Mouse (Mus musculus): Measurements from ENCODE around the gene Dlg2.

Dlg2 gene

DNA sequence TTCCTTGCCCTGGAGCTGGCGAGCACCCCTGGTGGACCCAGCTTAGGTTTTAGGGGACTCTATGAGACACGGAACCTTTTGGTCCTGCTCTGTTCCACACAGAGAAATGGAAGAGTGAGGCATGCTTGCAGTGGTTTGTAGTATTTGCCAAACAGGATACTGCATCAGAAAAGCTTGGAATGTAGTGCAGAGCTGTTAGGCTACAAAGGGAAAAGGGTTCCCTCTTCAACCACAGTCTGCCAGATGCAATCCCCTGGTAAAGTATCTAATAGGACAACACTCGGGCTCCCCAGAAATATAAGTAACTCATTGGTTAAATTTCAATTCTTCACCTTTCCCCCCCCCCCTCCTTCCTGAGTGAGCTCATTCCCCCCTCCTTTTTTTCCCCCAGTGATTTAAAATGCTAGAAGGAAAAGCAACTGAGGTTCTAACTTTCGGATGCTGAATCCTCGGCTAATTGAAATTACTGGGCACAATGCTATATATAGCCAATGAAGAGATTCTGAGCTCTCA, 613.9 kb downstream of the Dlg2 start:
- DNase-seq (ENCODE audit: low spot score) = no peak

DNA sequence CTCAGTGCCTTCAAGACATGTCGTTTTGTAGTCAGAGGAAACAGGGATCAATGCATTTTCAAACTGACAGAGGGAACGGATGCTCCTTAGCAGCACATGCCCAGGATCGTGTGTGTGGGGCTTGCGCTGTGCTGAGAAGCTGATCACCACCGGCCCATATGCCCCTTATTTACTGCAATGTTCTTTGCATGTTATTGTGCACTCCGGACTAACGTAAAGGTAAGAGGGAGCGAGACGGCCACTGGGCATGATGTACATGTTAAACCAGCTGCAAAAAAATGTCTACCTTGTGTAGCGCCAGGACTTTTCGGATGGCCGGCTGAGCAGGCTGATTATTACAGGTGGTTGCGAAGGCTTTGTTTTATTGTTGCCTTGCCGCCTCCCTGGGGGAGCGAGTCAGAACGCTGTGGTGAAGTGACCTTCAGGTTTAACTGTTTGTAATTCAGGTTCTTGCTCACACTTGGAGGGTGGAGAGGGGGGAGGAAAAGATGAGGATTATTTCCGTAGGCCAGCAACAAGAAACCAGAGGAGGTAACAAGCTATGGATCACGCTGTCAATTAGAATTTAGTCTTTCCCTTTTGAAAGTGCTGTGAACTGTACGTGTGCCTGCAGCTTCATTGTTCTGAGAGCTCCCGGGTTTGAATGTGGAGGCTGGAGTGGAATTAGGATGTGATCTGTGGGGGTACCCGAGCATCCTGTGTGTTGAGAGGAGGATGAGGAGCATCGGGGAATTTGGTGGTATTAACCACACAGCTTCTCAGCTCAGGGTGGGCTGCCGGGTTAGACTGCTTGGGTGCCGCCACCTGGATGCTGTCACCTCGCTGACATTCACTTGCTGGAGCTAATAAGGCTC, 614.6 kb downstream of the Dlg2 start:
- DNase-seq (ENCODE audit: low spot score) = no peak

DNA sequence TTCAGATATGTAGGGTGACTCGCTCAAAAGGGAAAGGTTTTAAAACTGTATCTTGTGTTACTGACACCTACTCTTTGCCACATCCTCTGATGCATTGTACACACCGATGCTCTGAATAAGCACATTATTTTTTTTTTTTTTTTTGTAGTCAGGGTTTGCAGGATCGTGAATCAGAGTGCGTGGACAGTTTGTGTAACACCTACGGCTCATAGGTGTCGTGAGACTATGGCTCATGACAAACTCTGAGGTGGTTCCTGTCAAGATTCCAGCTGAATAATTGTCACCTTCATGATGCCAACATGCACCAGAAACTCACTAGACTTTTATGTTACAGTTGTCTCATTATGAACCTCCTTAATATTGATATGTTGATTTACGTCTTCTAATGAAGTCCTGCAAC, 620.0 kb downstream of the Dlg2 start:
- no peak for DNase-seq (ENCODE audit: low spot score)

GRCm38 (mm10) chr7:91098521-91098920, 622.0 kb downstream of the Dlg2 start:
- no peak for DNase-seq (ENCODE audit: low spot score)

GRCm38 (mm10) chr7:91109575-91109974, 633.1 kb downstream of the Dlg2 start:
- DNase-seq (ENCODE audit: low spot score) = no peak

GRCm38 (mm10) chr7:91132128-91132527, 655.7 kb downstream of the Dlg2 start:
- no peak for DNase-seq (ENCODE audit: low spot score)

- DNase-seq (ENCODE audit: low spot score) = no peak
Observed at GRCm38 (mm10) chr7:91154096-91154495, 677.6 kb downstream of the Dlg2 start.

- DNase-seq (ENCODE audit: low spot score) = no peak
Observed at GRCm38 (mm10) chr7:91159144-91159543, 682.7 kb downstream of the Dlg2 start.

DNA sequence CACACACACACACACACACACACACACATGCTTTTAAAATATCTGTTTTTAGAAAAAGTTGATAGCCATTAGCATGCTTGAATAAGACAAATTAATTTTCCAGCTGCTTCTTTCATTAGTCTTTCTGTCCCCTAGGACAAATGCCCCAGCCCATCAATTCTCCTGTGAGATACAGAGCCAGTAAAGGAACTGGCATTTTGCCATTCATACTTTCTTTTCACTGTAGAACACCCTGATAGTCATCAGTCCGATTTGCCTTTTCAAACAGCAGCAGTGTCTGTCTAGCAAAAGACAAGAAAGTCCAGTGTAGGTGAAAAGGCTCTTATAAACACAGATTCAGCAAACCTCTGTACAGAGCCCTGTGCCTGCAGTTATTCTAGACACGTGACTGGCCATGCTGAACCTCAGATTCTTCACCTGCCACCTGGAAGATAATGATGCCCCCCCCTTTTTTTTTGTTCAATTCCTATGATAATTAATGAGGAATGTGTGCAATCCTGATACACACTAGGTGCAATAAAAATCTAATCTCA, 685.2 kb downstream of the Dlg2 start:
- no peak for DNase-seq (ENCODE audit: low spot score)

DNA sequence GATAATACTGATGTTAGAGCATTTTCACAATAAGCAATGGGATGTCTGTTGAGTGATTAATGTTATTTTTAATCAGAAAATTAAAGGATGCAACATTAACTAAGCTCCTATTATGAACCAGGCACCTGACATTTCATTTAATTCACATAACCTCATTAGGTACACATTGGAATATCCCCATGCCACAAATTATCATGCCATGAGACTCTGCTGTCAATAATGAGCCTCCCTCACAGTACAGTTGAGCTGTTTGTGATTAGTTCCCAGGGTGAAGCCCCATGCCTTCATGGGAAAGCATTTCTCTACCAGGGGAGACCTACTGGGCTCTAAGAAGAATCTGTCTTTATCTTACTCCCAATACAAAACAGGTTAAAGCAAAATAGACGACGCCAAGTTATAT, 697.1 kb downstream of the Dlg2 start:
- DNase-seq (ENCODE audit: low spot score) = no peak

- no peak for DNase-seq (ENCODE audit: low spot score)
Observed at GRCm38 (mm10) chr7:91188211-91188610, 711.7 kb downstream of the Dlg2 start.

DNA sequence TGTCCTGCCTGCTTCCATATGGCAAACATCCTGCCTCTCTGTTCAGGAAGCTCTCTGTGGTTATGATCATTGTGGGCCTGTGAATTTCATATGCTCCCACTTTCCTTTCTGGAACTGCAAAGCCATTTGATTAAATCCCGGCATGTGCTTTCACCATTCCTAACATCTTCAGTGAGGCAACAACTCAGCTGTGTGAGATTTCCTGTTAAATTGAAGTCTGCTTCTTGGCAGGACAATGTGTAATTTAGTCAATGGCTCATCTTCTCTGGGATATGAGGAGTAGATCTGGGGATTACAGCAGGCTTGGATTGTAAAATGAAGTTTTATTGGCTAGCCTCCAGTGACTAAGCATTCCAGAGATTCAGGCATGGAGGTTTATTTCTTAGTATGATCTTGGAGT, 722.9 kb downstream of the Dlg2 start:
- no peak for DNase-seq (ENCODE audit: low spot score)

GRCm38 (mm10) chr7:91208083-91208852, 731.8 kb downstream of the Dlg2 start:
- DNase-seq (ENCODE audit: low spot score) = no peak

DNA sequence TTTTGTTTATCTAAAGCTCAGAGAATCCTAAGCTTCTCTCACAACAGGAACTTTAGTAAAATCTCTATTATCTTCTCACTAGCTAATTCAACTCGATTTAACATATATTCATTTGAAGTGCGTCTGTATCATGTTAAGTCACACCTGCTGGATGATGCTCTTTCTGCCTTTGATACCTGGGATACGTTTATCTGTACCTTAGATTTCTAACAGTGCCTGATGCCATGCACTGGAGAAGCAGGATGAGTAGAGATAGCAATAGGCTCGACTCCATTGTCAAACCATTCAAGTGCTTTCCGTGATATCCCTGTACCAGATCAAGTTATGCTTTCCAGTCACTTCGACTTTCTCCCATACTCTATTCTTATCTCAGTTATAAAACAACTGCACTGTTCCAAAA, 732.5 kb downstream of the Dlg2 start:
- DNase-seq (ENCODE audit: low spot score) = no peak

DNA sequence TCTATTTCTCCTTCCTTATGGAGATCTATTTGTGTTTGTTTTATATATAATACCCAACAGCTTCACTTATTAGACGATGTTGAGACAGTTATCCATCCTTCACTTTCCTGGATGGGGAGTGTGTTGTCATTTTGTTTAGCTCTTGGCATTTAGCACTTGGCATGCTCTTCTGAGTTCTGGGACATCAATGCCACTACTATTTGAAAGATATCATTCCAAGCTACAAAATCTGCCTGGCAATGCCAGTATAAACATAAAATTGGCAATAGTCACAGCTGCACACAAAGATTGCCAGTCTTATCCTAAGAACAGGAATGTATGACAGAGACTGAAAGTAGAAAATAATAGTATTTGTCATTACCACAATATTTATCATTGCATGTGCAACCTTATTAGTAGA, 735.8 kb downstream of the Dlg2 start:
- no peak for DNase-seq (ENCODE audit: low spot score)

DNA sequence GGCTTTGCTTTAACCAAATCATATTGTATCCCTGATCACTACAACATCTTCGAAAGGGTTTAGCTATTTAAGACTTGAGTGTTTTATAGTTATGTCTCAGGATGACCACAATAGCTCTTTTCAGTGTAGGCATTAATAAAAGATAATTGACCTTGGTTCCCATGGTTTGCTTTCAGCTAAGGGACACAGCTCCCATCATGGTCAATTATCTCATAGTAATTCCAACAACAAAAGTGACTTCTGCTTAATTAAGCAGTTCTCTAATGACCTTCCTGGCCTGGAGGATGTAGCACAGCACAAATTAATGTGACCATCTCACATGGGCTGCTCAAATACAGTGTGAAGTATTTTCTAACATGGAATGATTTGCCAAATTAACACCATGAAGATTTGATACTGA, 738.4 kb downstream of the Dlg2 start:
- no peak for DNase-seq (ENCODE audit: low spot score)

DNA sequence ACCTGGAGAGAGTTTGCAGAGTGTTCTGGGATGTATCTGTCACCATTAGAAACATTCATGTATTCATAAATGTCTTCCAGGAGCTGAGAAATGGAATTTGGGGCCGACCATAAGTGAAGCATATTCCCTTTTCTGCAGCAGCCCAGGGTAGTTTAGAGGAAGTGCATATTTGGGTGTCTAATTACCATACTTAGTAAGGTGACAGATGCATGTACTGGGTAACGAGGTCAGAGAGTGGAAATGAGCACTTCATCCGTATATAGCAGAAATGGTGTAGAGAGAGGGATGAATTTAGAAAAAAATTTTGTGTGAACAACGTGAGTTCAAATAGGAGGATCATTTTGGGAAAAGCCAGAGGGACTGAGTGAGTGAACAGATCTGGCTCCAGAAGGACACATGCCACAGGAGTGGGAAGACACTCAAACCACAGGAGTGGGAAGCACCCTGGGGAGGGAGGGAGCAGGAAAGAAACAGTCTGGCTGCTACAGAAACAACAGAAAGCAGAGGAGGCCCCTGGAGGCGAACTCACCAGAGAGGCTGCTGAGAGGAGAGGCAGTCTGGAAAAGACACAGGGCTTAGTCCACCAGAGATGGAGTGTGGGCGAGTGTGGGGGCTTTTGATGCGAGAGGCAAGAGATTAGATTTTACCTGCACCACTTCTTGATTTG, 742.0 kb downstream of the Dlg2 start:
- DNase-seq (ENCODE audit: low spot score) = no peak

DNA sequence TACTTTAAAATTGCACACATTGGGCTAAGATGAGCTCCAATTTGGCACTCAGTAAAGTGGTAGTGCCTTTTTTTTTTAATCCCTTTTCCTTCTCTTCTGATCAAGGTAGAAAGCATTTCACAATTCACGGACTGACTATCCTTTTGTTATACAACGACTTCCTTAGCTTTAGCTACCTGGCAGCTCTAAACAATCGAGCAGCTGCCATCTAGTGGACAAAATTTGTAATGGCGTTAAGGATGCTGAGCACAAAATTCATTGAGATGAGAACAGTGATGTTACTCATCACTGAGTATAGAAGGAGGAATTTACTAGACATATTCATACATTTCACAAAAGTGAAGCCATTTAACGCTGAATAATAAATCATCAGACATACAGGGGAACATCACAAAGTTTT, 750.0 kb downstream of the Dlg2 start:
- DNase-seq (ENCODE audit: low spot score) = no peak

- DNase-seq (ENCODE audit: low spot score) = no peak
Observed at GRCm38 (mm10) chr7:91241718-91242117, 765.2 kb downstream of the Dlg2 start.

DNA sequence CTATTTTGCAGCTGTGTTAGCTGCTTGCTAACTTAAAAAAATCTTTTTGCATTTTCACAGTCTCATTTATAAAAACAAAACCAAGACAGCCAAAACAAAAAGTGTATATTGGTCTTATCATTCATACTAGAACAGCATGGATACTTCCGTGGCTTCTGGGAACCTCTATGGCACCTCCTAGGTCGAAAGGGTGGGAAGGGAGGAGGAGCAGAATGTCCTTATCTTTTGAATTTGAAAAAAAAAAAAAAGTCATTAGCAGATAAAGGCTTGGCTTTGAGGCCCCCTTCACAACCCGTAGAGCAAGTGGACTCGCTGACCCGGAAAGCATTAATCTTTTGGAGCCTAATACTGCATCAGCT, 785.2 kb downstream of the Dlg2 start:
- DNase-seq (ENCODE audit: low spot score) = no peak

- no peak for DNase-seq (ENCODE audit: low spot score)
Observed at GRCm38 (mm10) chr7:91262031-91262951, 785.8 kb downstream of the Dlg2 start.
